Mouse (Mus musculus) cerebellum, postnatal 4 days (tissue): ENCODE measurements around the gene Ncam2.

Source experiments
- DNase-seq, 2 experiments: peaks; one replicate each; pipeline ENCODE4 v3.0.0; 2022; ENCODE audit warnings: low spot score in 2 of 2, mixed read lengths in 1 of 2

Ncam2 gene

DNA sequence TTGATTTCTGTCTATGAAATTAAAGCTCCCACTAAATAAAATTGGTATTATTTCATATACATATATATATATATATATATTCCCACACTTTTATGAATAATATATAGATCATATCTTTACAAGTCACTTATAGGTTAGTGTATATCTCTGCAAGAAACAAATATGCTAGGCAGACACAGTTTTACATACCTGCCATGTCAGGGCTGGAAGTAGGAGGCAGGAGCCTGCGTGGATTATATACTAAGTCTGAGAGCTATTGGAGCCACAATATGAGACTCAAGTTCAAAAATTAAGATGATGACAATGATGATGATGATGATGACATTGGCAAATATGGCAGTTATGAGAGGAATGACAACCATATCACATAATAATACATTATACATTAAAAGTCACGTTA lies 85.4 kb downstream of the Ncam2 start:
- DNase-seq: no peak

DNA sequence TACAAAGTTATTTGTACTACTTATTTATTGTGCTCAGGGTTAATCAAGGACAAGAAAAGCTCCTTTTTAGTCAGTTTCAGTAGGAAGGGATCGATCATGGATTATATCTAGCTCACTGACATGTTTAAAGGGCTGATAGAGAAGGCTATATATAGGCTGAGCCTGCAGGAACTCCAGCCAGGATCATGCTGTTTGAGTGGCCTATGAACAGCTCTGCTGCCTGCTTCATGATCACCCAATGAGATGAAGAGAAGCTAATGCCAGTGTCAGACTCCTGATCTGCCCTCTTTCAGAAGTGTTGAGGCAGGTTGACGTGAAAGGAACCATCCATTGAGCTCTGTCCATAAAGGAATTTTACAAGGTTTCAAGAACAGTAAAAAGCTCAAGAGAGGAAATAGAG lies 103.3 kb downstream of the Ncam2 start:
- no peak for DNase-seq

DNA sequence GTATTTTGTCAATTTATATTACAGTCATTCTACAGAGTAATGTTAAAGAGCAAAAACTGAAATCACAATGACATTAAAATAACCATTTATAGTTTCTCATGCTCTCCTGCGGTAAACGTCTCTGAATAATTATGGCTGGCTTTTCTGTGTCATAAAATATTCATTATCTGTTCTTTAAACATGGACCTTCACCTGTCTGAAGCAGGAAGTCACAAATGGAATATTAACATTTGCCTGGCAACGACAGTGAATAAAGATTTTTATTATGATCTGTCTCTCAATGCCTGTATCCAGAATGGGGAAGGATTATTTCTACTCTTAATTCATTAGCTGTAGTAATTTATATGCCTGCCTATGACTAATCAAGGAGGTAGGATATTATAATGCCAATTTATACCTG lies 108.7 kb downstream of the Ncam2 start:
- DNase-seq: no peak

DNA sequence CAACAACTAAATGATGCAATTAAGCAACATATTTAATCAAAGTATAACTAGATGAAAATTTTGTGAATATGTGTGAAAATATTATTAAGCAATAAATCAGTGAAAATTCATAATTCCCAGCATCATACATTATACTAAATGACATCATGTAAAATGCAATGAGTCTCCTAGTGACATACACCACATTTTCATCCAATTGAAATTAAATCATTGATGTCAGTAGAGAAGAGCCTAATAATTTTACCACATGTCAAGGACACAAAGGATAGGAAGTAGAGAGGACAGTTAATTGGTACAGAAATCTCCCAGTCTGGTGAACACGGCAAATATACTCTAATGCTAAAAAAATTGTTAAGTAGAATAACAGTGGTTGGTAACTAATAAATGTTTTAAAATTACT lies 118.5 kb downstream of the Ncam2 start:
- DNase-seq: no peak

DNA sequence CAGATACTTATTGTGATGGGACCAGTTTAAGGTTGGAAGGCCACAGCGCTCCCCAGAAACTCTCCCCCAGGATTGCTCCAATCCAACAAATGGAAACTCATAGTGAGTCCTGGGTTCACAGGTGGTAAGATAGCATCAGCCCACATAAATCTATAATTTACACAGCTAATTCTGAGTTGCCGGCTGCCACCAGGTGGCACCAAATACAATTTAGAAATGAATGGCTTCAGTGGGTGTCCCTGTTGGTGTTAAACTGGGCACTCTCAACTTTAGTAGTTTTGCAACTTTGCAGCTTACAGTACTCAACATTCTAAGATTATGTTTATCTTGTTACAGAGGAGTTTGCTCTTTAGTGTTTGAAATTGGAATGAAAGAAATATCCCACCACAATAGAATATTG lies 130.0 kb downstream of the Ncam2 start:
- DNase-seq: peak; percentile 29 to 48

DNA sequence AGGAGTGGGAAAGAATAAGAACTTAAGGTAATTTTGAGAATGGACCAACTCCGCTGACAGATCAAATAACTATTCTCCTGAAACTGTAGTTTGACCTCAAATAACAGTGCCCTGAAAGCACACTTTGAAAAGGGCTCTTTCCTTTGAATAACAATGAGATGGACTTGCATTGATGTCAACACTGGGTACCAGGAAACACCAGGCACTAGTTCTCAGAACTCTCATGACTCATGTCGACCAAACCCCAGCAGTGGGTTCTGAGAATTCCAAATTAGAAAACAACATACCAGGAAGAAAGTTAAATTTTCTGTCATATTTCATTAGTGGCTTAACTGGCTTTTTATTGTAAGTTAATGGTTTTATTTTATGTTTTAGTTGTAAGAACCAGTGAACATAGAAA lies 165.4 kb downstream of the Ncam2 start:
- DNase-seq: no peak

DNA sequence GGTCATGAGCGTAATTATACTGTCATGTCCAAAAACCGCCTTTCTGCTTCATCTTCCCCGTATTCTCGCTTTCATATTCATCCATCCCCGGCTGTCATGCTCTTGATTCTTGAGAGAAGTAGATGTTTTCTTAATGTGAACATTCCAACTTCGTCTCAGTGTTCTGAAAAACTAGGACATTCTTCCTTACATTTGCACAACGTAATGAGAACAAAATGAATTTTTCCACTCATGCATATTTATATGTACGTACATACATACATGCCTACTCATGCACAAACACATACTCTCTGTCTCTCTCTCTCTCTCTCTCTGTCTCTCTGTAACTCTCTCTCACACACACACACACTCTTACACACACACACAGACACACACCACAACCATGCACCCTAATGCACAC lies 173.7 kb downstream of the Ncam2 start:
- DNase-seq: no peak

DNA sequence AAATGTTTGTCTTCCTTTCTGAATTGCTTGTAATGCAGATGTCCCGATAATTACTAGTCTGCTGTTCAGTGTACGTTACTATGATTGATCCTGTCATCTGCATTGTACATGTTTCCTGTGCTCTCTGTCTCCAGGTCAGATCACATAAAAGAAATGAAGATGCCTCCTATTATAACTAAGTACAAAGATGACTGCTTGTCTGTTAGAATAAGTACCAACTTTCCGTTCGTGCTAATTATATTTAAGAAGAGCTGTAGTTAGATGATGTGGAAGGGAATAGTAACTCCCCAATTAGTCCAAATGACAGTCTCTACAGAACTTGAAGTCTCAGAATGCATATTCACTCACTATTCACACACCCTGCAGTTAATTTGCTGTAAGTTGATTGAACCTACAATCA lies 179.9 kb downstream of the Ncam2 start:
- no peak for DNase-seq

DNA sequence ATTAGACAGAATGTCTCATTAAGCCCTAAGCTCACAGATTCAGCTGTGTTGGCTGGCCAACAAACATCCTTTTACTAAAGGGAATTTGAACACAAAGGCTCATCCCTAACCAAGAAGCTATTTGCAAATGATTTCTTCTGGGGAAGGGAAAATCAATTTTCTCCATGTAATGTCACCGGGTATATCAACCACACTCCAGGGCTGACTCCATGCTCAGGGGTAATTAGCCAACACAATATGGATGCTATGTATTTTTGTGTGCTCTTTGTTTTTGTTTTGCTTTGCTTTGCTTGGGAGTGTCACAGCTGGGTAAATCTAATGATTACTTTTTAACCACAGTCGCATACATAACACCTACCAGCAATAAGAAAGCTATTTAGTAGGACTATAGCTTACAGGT lies 188.1 kb downstream of the Ncam2 start:
- no peak for DNase-seq

DNA sequence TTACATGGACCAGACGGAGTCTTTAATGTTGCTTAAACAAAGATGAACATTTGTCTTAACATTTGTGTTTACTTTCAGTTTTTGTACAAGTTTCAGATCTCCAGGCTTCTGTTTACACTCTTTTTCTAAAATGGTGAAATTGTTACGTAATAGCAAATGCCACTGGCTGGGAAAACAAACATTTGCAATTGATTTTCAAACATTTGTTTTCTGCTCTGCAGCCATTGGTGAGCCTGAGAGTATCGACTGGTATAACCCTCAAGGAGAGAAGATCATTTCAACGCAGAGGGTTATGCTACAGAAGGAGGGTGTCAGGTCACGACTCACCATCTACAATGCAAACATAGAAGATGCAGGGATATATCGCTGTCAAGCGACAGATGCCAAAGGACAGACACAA lies 234.1 kb downstream of the Ncam2 start:
- DNase-seq: no peak

DNA sequence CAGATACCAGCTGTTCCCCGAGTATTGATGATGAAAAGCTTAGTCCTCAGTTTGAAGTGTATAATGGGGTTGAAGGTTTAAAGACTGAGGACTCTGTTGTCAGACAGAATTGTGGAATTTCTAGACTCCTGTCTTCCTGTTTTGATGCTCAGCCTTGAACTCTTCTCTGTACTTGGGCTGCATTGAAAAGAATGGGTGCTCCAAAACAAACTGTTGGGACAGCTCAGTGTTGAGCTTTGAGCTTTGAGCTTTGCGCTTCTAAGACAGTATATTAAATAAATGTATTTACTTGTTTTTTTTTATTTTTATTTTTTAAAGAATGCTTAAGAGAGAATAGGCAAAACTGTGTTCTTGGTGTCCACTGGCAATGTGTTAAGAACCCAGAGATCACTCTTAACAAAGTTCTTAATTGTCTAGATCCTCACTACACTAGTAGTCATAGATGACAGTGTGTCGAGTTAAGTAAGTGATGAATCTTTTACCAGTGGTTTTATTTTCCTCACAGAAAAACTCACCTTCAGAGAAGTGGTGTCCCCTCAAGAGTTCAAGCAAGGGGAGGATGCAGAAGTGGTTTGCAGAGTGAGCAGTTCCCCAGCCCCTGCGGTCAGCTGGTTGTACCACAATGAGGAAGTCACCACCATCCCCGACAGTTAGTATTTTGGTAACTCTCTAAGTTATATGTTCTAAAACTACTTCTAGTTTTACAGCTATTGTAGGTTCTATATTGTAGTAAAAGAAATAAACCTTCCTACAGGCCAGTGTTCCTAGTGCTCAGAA lies 236.8 kb downstream of the Ncam2 start:
- DNase-seq: no peak

DNA sequence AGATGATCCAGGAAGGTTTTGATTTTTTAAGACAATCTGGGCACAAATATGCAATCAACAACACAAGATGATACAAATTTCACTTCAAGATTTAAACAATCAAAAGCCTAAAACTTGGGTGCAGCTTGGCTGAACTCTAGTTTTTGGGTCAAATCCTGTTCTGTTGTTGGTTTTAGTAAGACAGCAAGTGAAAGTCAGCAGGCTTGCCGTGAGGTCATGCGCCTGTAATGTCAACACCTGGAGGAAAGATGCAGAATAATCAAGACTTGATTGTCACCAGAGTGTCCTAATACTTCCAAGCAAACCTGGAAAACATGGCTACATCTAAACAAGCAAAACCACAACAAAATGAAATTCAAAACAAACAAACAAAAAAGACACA lies 237.4 kb downstream of the Ncam2 start:
- DNase-seq: no peak

DNA sequence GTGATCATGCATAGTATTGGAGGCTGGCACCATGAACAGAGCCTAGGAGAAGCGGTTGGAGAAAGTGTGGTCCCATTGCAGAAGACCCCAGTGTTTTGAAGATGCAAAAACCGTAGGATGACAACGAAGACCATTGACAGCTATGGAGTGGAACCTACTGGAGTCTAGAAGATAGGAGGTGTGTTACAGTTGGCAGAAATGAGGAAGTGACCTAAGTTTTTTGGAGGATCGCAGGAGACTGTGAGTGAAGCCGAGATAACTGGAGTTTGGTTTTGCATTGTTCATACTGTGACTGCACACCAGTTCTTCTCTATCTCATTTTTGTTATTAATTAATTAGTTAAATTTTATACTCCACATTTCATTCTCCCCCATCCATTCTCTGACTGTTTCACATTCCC lies 250.4 kb downstream of the Ncam2 start:
- no peak for DNase-seq

DNA sequence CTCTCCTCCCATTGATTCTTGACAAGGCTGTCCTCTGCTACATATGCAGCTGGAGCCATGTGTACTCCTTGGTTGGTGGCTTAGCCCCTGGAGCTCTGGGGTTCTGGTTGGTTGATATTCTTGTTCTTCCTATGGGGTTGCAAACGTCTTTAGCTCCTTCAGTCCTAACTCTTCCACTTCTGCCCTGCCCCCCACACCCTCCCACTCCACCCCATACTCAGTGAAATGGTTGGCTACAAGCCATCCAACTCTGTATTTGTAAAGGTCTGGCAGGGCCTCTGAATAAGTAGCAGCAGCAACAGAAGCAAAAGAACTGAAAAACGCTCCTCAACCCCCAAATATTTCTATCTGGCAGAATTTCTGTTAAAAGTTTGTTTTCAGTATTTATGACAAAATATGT lies 252.5 kb downstream of the Ncam2 start:
- DNase-seq: no peak

DNA sequence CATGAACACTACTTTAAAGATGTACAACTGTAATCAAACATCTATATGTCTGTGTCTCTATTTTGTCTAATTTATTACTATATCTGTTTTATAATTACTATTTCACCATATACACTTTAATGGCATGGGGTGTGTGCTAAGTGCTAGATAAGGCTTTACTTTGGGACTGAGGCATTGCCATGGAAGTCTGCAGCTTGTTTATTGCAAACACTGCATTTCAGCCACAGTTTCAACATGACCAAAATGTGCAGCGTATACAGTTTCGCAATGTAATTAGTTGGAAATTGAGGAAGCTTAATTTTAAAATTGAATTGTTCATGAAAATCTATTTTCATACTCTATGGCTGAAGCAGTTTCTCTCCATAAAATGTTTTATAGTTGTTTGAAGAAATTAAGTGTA lies 254.0 kb downstream of the Ncam2 start:
- DNase-seq: no peak

DNA sequence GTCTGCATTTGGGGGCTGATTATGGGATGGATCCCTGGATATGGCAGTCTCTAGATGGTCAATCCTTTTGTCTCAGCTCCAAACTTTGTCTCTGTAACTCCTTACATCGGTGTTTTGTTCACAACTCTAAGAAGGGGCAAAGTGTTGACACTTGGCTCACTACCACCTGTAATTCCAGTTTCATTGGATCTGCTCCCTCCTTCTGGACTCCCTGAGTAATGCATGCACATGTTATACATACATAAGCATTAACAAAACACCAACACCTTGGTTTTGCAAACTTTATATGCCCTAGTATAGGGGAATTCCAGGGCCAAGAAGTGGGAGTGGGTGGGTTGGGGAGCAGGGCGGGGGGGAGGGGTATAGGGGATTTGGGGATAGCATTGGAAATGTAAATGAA lies 262.2 kb downstream of the Ncam2 start:
- peak in 1 of 2 experiments; percentile 3 for DNase-seq

DNA sequence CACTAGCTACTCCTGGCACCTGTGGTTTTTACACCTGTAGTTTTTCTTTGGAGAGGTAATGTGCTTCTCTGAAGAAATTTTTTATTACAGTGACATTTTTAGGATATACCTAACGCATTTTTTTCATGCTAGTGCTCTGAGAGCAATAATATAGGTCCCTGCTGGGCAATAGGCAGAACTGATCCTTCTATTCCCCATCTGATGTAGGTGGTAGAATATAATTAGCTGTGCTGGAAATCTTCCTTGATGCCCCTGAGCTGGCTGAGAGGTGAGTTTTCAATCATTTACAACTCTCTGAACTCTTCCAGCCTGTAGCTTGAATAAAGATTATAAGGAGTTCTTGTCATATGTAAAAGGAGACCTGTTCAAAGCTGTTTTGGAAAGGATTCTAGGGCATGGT lies 272.4 kb downstream of the Ncam2 start:
- no peak for DNase-seq

DNA sequence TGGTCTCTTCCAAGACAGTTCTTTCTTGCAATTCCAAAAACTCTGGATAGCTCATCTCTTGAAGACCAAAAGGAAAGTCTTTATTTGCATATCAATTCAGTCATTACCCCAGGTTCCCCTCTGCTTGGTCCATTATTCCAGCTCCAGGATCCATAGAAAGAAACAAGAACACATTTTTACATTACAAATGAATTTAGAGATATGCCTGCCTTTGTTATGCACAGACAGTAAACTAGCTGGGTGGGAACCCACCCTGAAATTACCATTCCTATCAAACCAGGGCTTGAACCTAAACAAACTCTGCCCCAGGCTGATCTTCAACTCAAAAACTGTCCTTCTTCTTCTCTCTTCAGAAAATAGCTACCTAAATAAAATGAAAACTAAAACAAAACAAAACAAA lies 280.6 kb downstream of the Ncam2 start:
- no peak for DNase-seq

DNA sequence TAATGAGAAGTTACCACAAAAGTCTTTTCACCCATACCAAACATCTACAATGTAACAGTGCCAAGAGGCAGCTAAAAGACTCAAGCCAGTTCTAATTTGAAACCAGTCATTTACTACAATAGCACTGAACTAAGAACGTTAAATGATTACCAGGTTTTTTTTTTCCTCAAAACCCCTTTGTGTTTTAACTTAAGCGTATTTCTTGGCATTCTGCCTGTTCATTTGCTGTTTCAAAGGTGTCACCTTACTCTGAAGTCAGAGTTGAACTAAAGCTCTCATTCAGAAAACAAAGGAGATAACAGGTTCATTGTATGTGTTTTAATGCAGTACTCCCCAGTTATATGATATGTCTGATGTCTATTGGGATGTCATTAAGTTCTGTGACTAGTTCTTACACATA lies 295.6 kb downstream of the Ncam2 start:
- DNase-seq: no peak

DNA sequence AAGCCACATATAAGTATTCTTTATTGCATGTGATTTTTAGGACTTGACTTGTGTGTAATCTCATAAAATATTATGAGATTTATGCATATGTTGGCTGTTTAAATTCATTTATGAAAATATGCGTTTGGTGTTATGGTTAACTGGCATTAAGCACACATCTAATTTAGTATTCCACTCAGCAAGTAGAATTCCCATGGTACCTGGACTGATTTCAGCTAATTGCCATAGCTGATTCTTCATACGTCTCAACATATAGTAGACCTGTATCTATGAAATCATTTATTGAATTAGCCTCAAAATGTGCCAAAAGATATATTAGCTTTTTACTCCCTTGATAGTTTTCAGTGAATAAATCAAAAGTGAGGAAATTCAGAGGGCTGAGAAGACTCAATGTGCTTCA lies 302.1 kb downstream of the Ncam2 start:
- DNase-seq: no peak

DNA sequence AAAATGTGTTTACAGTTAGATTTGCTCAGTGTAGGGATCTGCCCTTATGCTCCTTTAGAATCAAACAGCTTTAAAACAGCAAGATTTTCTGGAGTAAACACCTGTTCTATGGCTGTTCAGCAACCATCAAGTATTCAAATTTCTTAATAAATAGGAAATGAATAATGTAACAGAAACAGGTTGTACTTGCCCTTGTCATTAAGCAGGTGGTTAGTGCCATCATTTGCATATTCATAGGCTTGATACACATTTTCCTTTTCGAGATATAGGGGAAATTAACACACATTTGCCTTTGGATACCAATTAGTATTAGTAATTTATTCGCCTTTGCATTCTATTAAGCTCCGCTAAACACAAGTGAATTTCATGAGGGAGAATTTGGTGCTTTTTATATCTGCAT lies 335.7 kb downstream of the Ncam2 start:
- no peak for DNase-seq

DNA sequence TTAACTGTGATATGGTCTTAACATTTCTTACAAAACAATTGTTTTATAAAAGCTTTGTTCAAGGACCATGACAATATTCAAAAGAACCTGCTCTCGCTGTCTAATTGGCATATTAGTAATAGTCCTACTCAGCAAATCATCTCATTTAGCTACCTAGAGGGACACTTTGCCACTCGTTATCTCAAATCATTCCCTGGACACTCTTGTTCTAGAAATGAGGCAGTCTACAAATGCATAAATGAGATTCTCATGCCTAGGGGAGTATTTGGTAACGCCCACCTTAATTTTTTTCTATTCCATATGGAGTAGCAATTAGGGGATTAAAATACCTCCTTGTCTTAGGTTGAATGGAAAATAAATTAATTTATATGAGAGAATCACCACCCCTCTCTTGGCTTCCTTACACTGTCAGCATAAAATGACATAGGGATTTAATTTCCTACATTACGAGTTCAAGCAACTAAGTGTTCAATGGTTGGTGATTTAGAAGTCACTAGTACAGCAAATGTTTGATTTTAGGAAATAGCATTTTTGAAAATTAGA lies 387.1 kb downstream of the Ncam2 start:
- DNase-seq: no peak

DNA sequence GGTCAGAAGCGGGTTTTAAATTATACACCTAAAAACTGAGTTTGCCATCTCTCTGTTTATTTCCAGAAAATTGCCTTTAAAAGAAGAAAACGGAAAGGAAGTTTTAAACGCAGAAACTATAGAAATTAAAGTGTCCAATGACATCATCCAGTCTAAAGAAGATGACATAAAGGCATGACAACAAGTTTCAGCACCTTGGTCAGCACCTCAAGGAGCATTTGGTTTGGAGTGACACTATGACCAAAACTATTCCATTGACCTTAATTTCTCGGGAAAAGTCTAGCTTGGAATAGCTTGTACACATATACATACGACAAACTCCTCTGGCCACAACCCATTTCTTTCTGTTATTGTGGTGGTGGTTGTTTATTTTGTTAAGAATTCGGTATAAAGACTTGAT lies 422.8 kb downstream of the Ncam2 start:
- DNase-seq: no peak

DNA sequence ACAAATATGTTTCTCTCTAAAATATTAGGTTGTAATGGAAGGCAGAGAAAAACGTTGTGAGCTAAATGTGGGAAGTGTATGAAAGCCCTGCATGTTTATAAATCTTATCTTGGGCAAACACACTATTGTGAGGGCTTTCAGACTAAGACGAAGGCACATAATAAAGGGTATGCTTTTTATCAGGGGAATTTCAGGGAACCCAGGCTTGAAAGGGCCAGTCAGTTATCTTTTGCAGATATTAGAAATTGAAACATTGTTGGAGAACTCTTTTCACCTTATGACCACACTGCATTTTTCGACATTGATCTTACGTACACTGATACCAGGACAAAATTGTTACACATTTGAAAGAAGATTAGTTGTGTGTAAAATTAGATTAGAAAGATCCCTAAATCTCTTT lies 423.3 kb downstream of the Ncam2 start:
- DNase-seq: no peak
